Mouse (Mus musculus) Patski (cell line): ENCODE measurements around the gene Homer2. TPM values are rescaled to one million over a fixed set of nuclear protein-coding genes. Genes with fewer than 3 reads are reported as not detected.

ENCODE experiments used
- ATAC-seq: fragments of 100-300 bp; one replicate; pipeline ENCODE4 v1.8.0; 2021
- CTCF ChIA-PET: fragments of 350-600 bp; sonication (Branson Sonifier 250); formaldehyde crosslinking; loops from one replicate; lab custom pipeline; 2022; ENCODE audit warnings: inconsistent platforms; lab: Charles Lee
- POLR2A ChIA-PET: fragments of 350-600 bp; sonication (Branson Sonifier 250); formaldehyde crosslinking; loops from one replicate; lab custom pipeline; 2022; ENCODE audit warnings: antibody characterized with exemption, inconsistent platforms; lab: Charles Lee
- DNase-seq: peaks from one replicate; pipeline ENCODE4 v3.0.0-alpha.2; 2011; ENCODE audit warnings: low read depth, low spot score
- H3K27me3 ChIP-seq: fragments of 371-371 bp; one replicate; pipeline ENCODE4 v1.5.1; 2021
- CTCF ChIP-seq: fragments of 100-300 bp; IDR thresholded peaks from one replicate; pipeline ENCODE4 v1.5.1; 2021
- in situ Hi-C: fragments of 300-500 bp; cut with MboI; formaldehyde crosslinking; loops from 3 replicates; pipeline ENCODE4 v1.11.1; 2018; ENCODE audit warnings: low pct_unique_long_range_greater_than_20kb, mixed read lengths
- polyA plus RNA-seq: library from polyadenylated mRNA; unstranded; gene quantifications from one replicate; pipeline ENCODE4 v1.2.3, GENCODE M21; 2021

Gene Homer2
- polyA plus RNA-seq, 1 experiment from 2014 or later, result 5.5 TPM

DNA sequence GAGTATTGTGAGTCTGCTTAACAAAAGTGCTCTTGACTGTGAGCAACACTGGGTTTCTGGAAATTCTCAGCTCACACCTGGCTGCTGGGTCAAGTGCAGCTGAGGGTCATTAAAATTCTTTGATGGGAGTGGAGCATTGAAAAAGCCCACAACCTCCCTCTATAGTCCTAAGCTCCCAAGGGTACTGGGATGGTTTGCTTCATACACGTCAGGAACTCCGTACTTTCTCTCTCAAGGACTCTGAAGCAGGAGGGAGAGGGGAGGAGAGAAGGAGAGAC is 19.3 kb upstream of the Homer2 start:
- no peak for TF ChIP-seq CTCF
- ATAC-seq, result no peak
- peaks cover 6% of the 10 kb centered on the region for H3K27me3 ChIP-seq
- CTCF ChIA-PET, result no interaction called here
- in situ Hi-C loops, result no loop called here
- DNase-seq, result no peak
- POLR2A ChIA-PET, result no interaction called here

- no peak for ATAC-seq
- CTCF ChIA-PET, result no interaction called here
These were observed 18.8 kb upstream of the Homer2 start for GRCm38 (mm10) chr7:81725986-81726727.

GRCm38 (mm10) chr7:81723851-81724250 is 16.5 kb upstream of the Homer2 start:
- ChIA-PET POLR2A (no interaction called here), CTCF (no interaction called here)
- peaks cover 4% of the 10 kb centered on the region for H3K27me3 ChIP-seq
- in situ Hi-C loops, result no loop called here
- DNase-seq, result no peak
- ATAC-seq, result no peak
- no peak for TF ChIP-seq CTCF

More at GRCm38 (mm10) chr7:81725986-81726727, 18.8 kb upstream of the Homer2 start:
- POLR2A ChIA-PET, result no interaction called here
- peaks cover 10% of the 10 kb centered on the region for H3K27me3 ChIP-seq
- in situ Hi-C loops, result no loop called here
- DNase-seq, result no peak
- no peak for TF ChIP-seq CTCF

DNA sequence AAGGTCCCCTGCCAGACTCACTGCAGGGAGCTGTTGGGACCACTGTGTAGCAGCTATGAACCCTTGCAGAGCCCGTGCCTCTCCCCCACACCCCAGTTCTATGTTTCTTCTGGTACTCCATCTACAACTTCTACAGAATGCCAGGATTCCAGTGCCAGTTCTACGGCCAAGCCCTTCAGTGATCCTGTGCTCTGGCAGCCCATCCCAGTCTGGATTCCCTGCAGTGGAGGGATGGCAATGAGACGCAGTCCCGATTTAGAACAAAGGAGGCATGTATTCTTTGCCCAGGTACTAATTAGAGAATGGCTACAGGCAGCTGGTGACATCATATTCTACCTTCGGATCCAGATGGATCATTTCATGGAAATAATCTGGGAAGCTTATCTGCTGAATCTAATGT is 13.9 kb upstream of the Homer2 start:
- ATAC-seq, result no peak
- DNase-seq, result no peak
- no peak for TF ChIP-seq CTCF
- CTCF ChIA-PET, result no interaction called here
- POLR2A ChIA-PET, result no interaction called here
- in situ Hi-C loops, result no loop called here
- peaks cover 19% of the 10 kb centered on the region for H3K27me3 ChIP-seq

DNA sequence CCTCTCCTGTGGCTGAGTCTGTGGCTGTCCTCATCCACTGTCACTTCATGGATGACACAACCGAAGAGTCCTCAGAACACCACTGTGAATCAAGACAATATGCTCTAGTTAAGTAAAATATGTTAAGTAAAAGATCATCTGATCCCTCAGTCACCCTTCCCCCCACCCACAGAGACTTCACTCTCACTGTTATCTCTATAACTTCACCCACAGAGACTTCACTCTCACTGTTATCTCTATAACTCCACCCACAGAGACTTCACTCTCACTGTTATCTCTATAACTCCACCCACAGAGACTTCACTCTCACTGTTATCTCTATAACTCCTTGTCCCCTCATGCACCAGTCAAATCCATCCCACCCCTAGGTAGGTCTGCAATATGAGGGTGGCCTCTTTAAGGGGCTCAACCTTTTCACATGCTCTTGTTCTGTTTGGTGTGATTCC is 11.9 kb upstream of the Homer2 start:
- no peak for TF ChIP-seq CTCF
- peaks cover 24% of the 10 kb centered on the region for H3K27me3 ChIP-seq
- POLR2A ChIA-PET, result no interaction called here
- CTCF ChIA-PET, result no interaction called here
- no peak for ATAC-seq
- DNase-seq, result no peak
- in situ Hi-C loops, result no loop called here

DNA sequence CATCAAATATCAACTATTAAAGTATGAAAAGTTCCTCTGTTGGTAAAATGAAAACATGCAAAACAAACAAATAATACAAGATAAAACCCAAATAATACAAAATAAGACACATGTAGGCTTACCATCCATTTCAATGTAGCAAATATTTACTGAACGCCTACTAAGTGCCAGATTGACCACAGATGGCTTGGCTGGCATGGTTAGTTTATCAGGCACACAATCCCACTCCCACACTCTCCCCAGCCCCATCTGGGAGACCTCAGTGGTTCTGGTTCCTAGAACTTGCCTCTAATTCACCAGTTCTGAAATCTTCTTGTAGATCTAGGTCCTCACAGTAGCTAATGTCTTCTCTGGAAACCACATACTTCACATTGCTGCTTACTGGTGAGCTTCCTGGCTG is 11.3 kb upstream of the Homer2 start:
- ATAC-seq (no peak), DNase-seq (no peak)
- ChIA-PET POLR2A (no interaction called here), CTCF (no interaction called here)
- TF ChIP-seq CTCF, result no peak
- in situ Hi-C loops, result no loop called here
- H3K27me3 ChIP-seq, result peaks cover 24% of the 10 kb centered on the region

DNA sequence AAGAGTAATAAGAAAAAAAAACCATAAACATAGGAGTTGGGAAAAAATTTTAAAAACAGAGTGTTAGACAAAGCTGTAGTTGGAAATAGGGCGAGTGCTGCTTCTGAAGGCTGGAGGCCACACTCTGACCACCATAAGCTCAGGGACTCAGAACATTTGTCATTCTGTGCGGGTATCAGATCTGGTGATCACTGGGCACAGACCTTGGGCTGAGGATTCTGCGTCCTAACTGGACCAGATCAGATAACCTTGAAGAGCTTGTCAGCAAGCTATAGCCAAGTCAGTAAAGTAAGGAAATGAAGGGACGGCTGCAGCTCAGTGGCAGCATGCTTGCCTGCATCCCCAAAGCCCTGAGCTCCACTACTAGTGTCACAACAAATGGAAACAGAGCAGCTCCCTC is 2.8 kb upstream of the Homer2 start:
- POLR2A ChIA-PET, result interaction anchor here (0.8 kb wide), 1 partner anchor 185 kb away, joined by 3 read pairs; no protein-coding TSS in a partner anchor
- no peak for TF ChIP-seq CTCF
- DNase-seq, result no peak
- CTCF ChIA-PET, result no interaction called here
- no peak for ATAC-seq
- in situ Hi-C loops, result no loop called here
- peaks cover 40% of the 10 kb centered on the region for H3K27me3 ChIP-seq

GRCm38 (mm10) chr7:81708165-81708564 is 838 bp upstream of the Homer2 start:
- TF ChIP-seq CTCF, result no peak
- peaks cover 53% of the 10 kb centered on the region for H3K27me3 ChIP-seq
- in situ Hi-C loops, result no loop called here
- no peak for DNase-seq
- CTCF ChIA-PET, result no interaction called here
- POLR2A ChIA-PET, result no interaction called here
- ATAC-seq, result no peak

- POLR2A ChIA-PET, result no interaction called here
- CTCF ChIA-PET, result no interaction called here
- in situ Hi-C loops, result no loop called here
- DNase-seq (no peak), ATAC-seq (peak; percentile 51)
- TF ChIP-seq CTCF, result no peak
- peaks cover 53% of the 10 kb centered on the region for H3K27me3 ChIP-seq
These were observed 623 bp downstream of the Homer2 start for GRCm38 (mm10) chr7:81706416-81707391.

GRCm38 (mm10) chr7:81706027-81706415 is 1.3 kb downstream of the Homer2 start:
- CTCF ChIA-PET, result no interaction called here
- POLR2A ChIA-PET, result no interaction called here
- ATAC-seq (no peak), DNase-seq (no peak)
- in situ Hi-C loops, result no loop called here
- no peak for TF ChIP-seq CTCF
- peaks cover 48% of the 10 kb centered on the region for H3K27me3 ChIP-seq

DNA sequence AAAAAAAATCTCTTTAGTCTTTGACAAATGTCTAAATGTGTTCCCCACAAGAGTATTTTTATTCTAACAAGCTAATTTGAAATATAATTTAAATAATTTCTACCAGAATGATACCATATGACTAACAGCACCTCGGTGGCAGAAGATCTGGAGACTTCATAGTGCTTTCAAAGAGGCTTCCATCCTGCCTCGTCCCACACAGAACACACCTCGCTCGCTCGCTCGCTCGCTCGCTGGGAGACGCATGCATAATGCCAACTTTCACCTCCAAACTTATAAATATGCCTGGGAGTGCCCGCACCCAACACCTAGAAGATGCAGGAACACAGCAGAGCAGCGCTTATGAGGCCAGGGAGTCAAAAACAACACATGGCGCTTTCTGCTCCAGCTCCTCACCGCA is 9.0 kb downstream of the Homer2 start:
- POLR2A ChIA-PET, result no interaction called here
- in situ Hi-C loops, result no loop called here
- no peaks in the 10 kb centered on the region for H3K27me3 ChIP-seq
- no peak for ATAC-seq
- DNase-seq, result no peak
- CTCF ChIA-PET, result no interaction called here
- no peak for TF ChIP-seq CTCF
